Mouse (Mus musculus) embryonic facial prominence, embryonic 14.5 days (tissue): ENCODE results near the gene Chrna10. TPM values are rescaled to one million over a fixed set of nuclear protein-coding genes. Genes with fewer than 3 reads are reported as not detected.

Experiments
- ATAC-seq: fragments of 200-750 bp; cut with Nextera tagmentation; 2 replicates; pipeline ENCODE4 v1.8.0; 2017; ENCODE audit warnings: low read depth, moderate number of reproducible peaks, moderate TSS enrichment
- DNase-seq: peaks from one replicate; pipeline ENCODE4 v3.0.0-alpha.2; 2015; ENCODE audit warnings: low spot score
- H3K27ac ChIP-seq: fragments of 300-500 bp; sonication (generic); replicated peaks from 2 replicates; pipeline ENCODE4 v1.5.1; 2014; ENCODE audit warnings: low read depth, mild to moderate bottlenecking, low read length, moderate library complexity
- H3K27me3 ChIP-seq: fragments of 300-500 bp; sonication (generic); replicated peaks from 2 replicates; pipeline ENCODE4 v1.6.1; 2014; ENCODE audit warnings: low read length; ENCODE audit not compliant: control insufficient read depth, insufficient read depth
- H3K36me3 ChIP-seq: fragments of 300-500 bp; sonication (generic); 2 replicates; pipeline ENCODE4 v1.6.1; 2014; ENCODE audit warnings: low read length, mixed read lengths; ENCODE audit not compliant: control insufficient read depth, insufficient read depth
- H3K4me1 ChIP-seq: fragments of 300-500 bp; sonication (generic); 2 replicates; pipeline ENCODE4 v1.6.1; 2014; ENCODE audit warnings: antibody characterized with exemption, low read length; ENCODE audit not compliant: control insufficient read depth, insufficient read depth
- H3K4me2 ChIP-seq: fragments of 300-500 bp; sonication (generic); 2 replicates; pipeline ENCODE4 v1.6.1; 2014; ENCODE audit warnings: low read depth, mild to moderate bottlenecking, low read length, moderate library complexity, mixed read lengths
- H3K4me3 ChIP-seq: fragments of 300-500 bp; sonication (generic); 2 replicates; pipeline ENCODE4 v1.5.1; 2014; ENCODE audit warnings: low read depth, mild to moderate bottlenecking, low read length
- H3K9ac ChIP-seq: fragments of 300-500 bp; sonication (generic); 2 replicates; pipeline ENCODE4 v1.6.1; 2014; ENCODE audit warnings: low read depth, mild to moderate bottlenecking, low read length, moderate library complexity, mixed read lengths
- H3K9me3 ChIP-seq: fragments of 300-500 bp; sonication (generic); 2 replicates; pipeline ENCODE4 v1.6.1; 2016; ENCODE audit warnings: low read length; ENCODE audit not compliant: control insufficient read depth
- WGBS: fragments of 180-500 bp; shearing (Covaris S2); extraction: QIAGEN DNeasy Blood & Tissue Kit; methylation state at CpG from one replicate; pipeline ENCODE4 v1.1.7; 2014; 5-methylcytosine and 5-hydroxymethylcytosine counted together
- polyA plus RNA-seq: library from polyadenylated mRNA; unstranded; fragments of >200 nt; fragmentation: Nextera tagmentation; extraction: Ambion mirVana; gene quantifications from 2 replicates; pipeline ENCODE4 v1.2.1, GENCODE M21; 2014

Gene Chrna10
- polyA plus RNA-seq, 1 experiment from 2014 or later, result 0.10 TPM

DNA sequence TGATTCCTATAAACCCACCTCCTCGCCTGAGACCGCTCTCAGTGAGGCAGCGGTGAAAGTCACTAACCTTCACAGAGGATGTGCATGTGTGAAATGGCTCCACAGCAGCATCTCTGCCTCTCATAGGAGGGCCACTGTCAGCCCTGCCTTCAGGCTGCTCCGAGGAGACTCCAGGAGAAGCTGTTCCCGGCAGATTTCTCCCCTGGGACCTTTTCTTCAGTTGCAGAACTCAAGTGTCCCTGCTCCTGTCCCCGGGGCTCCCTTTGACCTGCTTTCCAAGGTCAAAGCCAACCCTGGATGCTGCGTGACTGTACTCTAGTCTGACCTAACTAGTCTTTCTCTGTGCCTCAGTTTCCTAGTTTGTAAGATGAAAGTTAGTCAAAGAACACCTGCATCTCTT, 7.5 kb downstream of the Chrna10 start, which contains the start of gene Art5:
TSS of gene Art5 (minus strand) at position 319 of the 400 bp plus-strand sequence.
- Histone ChIP-seq H3K4me3 (no peak within 1 kb of the TSS), H3K9me3 (no peaks in the 10 kb centered on the region), H3K27me3 (no peaks in the 10 kb centered on the region), H3K4me2 (no peak within 1 kb of the TSS), H3K27ac (no peak within 1 kb of the TSS), H3K36me3 (no peaks in the 10 kb centered on the region), H3K4me1 (no peaks in the 10 kb centered on the region), H3K9ac (no peak within 1 kb of the TSS)
- ATAC-seq (no peak), DNase-seq (no peak)
- WGBS, result 72% methylated on average over 7 of the region's 7 CpGs

DNA sequence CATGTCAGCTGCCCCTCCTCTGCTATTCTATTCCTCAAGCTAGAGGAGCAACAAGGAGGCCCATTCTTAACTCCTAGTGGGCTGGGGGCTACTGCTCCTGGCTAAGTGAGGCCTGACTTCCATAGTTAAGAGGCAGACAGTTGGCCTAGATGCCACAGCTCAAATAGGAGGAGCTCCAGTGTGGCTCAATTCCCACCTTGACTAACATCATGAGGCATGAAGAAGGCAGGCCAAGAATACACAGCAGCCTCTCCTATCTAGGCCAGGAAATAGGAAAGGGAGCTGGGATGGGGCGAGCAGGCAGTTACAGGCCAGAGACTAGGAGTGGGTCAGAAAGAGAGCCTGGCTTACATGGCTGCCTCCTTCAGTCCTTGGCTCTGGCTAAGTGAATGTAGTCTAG, 8.4 kb downstream of the Chrna10 start:
- WGBS, result 83% methylated on average over 1 of the region's 1 CpGs
- ATAC-seq, result no peak
- Histone ChIP-seq H3K36me3 (no peaks in the 10 kb centered on the region), H3K4me1 (no peaks in the 10 kb centered on the region), H3K9ac (no peak overlapping the region), H3K4me3 (no peak overlapping the region), H3K9me3 (no peaks in the 10 kb centered on the region), H3K4me2 (no peak overlapping the region), H3K27ac (no peak overlapping the region), H3K27me3 (no peaks in the 10 kb centered on the region)
- DNase-seq, result no peak

DNA sequence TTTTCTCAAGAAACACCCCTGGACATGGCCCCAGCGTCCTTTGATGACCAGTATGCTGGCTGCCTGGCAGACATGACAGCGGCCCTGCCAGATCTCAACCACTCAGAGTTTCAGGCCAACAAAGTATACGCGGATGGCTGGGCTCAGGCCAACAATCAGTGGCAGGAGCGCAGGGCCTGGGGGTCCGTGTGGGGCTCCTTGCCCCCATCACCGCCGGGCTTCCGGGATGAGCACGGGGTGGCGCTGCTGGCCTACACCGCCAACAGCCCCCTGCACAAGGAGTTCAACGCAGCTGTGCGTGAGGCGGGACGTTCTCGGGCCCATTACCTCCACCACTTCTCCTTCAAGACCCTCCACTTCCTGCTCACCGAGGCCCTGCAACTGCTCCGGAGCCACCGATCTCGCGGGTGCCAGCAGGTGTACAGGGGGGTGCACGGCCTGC, 9.9 kb downstream of the Chrna10 start:
- Histone ChIP-seq H3K9me3 (no peaks in the 10 kb centered on the region), H3K4me2 (peak overlapping the region; percentile 56), H3K27ac (no peak overlapping the region), H3K4me1 (no peaks in the 10 kb centered on the region), H3K9ac (peak overlapping the region; percentile 55), H3K27me3 (no peaks in the 10 kb centered on the region), H3K36me3 (no peaks in the 10 kb centered on the region), H3K4me3 (peak overlapping the region; percentile 26)
- DNase-seq (no peak), ATAC-seq (no peak)
- 22% methylated on average over 23 of the region's 23 CpGs for WGBS

DNA sequence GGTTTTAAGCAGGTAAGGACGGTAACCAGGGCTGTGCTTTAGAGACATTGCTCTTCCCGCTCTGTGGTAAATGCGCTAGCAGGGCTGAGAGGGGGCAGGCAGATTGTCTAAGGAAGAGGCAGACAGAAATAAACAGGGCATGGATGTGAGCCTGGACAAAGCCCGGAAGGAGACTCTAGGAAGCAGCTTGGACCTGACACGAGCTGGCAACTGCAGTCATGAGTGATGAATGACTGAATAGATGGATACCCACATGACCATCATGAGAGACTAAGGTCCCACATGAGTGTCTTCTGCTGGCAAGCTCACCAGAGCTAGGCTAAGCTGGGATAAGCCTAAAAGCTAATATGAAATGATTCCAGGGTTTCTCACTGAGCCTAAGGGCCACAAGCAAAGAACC, 12.5 kb downstream of the Chrna10 start:
- no peak for ATAC-seq
- H3K4me1 ChIP-seq, result peaks cover 8% of the 10 kb centered on the region
- H3K27me3 ChIP-seq, result no peaks in the 10 kb centered on the region
- H3K9ac ChIP-seq, result no peak overlapping the region
- H3K4me2 ChIP-seq, result no peak overlapping the region
- H3K4me3 ChIP-seq, result no peak overlapping the region
- no peaks in the 10 kb centered on the region for H3K36me3 ChIP-seq
- H3K27ac ChIP-seq, result no peak overlapping the region
- no peaks in the 10 kb centered on the region for H3K9me3 ChIP-seq
- 65% methylated on average over 5 of the region's 5 CpGs for WGBS
- no peak for DNase-seq

DNA sequence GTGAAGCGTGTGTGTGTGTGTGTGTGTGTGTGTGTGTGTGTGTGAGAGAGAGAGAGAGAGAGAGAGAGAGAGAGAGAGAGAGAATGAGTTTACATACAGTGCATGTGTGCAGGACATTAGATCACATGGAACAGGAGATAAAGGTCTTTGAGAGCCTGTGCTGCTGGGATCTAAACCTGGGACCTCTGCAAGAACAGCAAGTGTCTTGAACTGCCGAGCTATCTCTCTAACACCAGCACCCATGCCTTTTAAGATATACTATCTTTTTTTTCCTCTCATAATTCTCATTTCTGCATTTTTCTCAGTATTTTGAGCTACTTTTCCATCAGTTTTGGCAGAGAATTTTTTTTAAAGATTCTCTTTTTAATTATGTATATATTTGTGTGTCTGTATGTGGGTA, 13.1 kb downstream of the Chrna10 start:
- Histone ChIP-seq H3K4me1 (peaks cover 8% of the 10 kb centered on the region), H3K27me3 (no peaks in the 10 kb centered on the region), H3K9ac (no peak overlapping the region), H3K27ac (no peak overlapping the region), H3K4me2 (no peak overlapping the region), H3K4me3 (no peak overlapping the region), H3K9me3 (no peaks in the 10 kb centered on the region), H3K36me3 (no peaks in the 10 kb centered on the region)
- ATAC-seq, result no peak
- DNase-seq, result no peak
- 77% methylated on average over 2 of the region's 2 CpGs for WGBS

DNA sequence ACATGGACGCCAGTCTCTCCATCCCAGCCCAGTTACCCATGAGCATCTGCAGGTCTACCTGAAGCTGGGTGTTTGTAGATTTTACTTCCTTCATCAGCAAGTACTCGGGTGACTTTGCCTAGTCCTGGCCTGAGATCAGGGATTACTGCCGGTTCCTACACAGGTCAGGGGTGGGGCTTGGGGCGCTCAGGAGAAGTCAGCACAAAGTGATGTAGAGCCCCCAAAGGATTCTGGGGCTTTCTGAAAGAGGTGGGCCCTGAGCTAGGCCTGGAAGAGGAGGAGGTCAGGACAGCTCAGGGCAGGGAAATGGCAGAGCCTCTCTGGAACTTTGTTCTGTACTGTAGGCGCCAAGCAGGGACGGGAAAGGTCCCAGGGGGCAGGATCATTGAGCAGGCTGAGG, 13.9 kb downstream of the Chrna10 start:
- Histone ChIP-seq H3K4me2 (no peak overlapping the region), H3K27ac (no peak overlapping the region), H3K4me3 (no peak overlapping the region), H3K36me3 (no peaks in the 10 kb centered on the region), H3K9me3 (no peaks in the 10 kb centered on the region), H3K9ac (no peak overlapping the region), H3K27me3 (no peaks in the 10 kb centered on the region), H3K4me1 (peaks cover 8% of the 10 kb centered on the region)
- ATAC-seq (no peak; the same call in 1 of the 2 replicates), DNase-seq (no peak)
- WGBS, result 42% methylated on average over 5 of the region's 6 CpGs

DNA sequence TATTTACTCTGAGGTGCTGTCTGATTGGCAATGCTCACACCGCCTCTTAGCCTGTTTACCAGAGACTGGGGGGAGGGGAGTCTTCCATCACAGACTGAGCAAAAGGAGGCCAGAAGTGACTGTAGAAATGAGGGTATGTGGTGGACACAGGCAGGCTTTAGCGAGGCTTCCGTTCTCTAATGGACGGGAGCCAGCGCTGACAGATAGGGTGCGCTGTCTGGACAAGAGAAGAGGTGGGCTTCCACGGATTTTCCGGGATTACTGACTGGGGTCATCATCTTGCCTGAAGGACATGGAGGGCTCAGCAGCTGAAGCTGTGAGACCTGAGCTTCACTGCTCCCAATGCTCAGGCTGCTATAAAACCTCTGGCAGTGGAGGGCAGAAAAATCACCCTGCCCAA, 14.4 kb downstream of the Chrna10 start:
- Histone ChIP-seq H3K4me2 (no peak overlapping the region), H3K4me1 (peaks cover 8% of the 10 kb centered on the region), H3K27me3 (no peaks in the 10 kb centered on the region), H3K9me3 (no peaks in the 10 kb centered on the region), H3K9ac (no peak overlapping the region), H3K4me3 (no peak overlapping the region), H3K27ac (no peak overlapping the region), H3K36me3 (no peaks in the 10 kb centered on the region)
- 40% methylated on average over 8 of the region's 8 CpGs for WGBS
- no peak for ATAC-seq
- no peak for DNase-seq

DNA sequence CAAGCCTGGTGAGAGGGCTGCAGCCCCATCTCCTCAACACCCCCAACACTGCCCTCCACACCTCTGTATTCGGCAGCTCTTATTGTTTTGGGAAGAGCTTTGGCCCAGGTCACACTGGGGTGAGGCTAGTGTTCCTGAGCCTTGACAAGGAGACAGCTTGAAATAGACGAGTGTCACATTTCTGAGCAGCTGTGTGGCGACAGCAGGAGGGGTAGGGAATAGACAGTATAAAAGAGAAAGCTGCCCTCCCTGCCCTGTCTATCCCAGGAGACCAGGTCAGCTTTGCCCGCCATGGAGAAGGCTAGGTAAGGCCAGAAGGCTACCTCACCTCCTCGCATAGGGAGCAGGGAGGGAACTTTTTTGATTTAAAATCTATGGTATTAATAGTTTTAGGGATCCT, 15.1 kb downstream of the Chrna10 start, which contains the start of gene Art1:
TSS of gene Art1 (plus strand) at position 257 of the 400 bp plus-strand sequence.
- Histone ChIP-seq H3K27ac (no peak within 1 kb of the TSS), H3K9me3 (no peaks in the 10 kb centered on the region), H3K4me1 (peaks cover 8% of the 10 kb centered on the region), H3K9ac (no peak within 1 kb of the TSS), H3K27me3 (no peaks in the 10 kb centered on the region), H3K4me2 (peak within 1 kb of the TSS; percentile 55; the same call in 1 of the 2 replicates), H3K36me3 (no peaks in the 10 kb centered on the region), H3K4me3 (no peak within 1 kb of the TSS)
- WGBS, result 42% methylated on average over 5 of the region's 5 CpGs
- peak; percentile 12; the same call in 1 of the 2 replicates for ATAC-seq
- peak; percentile 23 for DNase-seq

DNA sequence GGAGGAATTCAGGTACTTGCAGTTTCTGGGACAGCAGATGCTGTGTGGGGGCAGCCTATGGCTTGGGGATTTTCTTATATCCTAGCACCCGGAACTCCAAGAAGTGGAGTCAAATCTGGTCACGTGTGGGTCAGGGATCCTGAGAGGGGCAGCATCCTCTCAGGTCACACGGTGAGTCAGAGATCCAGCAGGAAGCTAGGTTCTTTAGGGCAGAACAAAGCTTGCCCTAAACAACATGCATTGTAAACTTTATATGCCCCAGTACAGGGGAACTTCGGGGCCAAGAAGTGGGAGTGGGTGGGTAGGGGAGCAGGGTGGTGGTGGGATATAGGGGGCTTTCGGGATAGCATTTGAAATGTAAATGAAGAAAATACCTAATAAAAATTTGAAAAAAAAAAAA, 15.8 kb downstream of the Chrna10 start:
- Histone ChIP-seq H3K27me3 (no peaks in the 10 kb centered on the region), H3K36me3 (0 out of 2 replicates have a peak, but pooled peaks cover 3% of the 10 kb centered on the region), H3K9ac (no peak overlapping the region), H3K4me1 (peaks cover 8% of the 10 kb centered on the region), H3K4me3 (no peak overlapping the region), H3K27ac (no peak overlapping the region), H3K9me3 (no peaks in the 10 kb centered on the region), H3K4me2 (no peak overlapping the region)
- WGBS, result 61% methylated on average over 5 of the region's 5 CpGs
- DNase-seq, result no peak
- no peak for ATAC-seq
